18 mouse cellular contexts compared by ENCODE assay signal in genomic region chr13:25808564-25809253, GRCm38 (mm10).
DNase-seq lines count a peak whose midpoint lies in the region; ATAC-seq and TF ChIP-seq lines count a peak whose summit lies in the region.
"Had no signal": no experiment of that assay in that cellular context is flagged by ENCODE, and none has a peak within 500 bp of the region (broad histone marks: within the 10 kb centered on the region; RNA-seq: fewer than 3 reads in every experiment).

No protein-coding gene starts in this region.

- peak; percentile 50; the same call in 1 of the 2 replicates for ATAC-seq in heart, embryonic 14.5 days (ENCODE audit: insufficient number of reproducible peaks, insufficient read depth, low FRiP score, low read depth)
- ATAC-seq: activated CD4-positive, CD25-positive, alpha-beta regulatory T cell, adult 4 months; forebrain, embryonic 15.5 days; Patski had no signal

- 43% methylated on average over 2 of the region's 2 CpGs for WGBS in heart, embryonic 10.5 days
- WGBS in heart, embryonic 14.5 days, result 25% methylated on average over 2 of the region's 2 CpGs
- WGBS in heart, adult 2 months, result 25% methylated on average over 2 of the region's 2 CpGs

- no peak for DNase-seq in heart, embryonic 10.5 days (ENCODE audit: low spot score)
- DNase-seq in heart, postnatal 36 days, result no peak
- no peak for DNase-seq in heart, postnatal 25 days (ENCODE audit: low spot score)
- peak; percentile 6 to 8 for DNase-seq in heart, postnatal 10 days
- DNase-seq in heart, adult 2 months, result no peak
- DNase-seq: adrenal gland, postnatal 14 days; cerebellum, adult 11-12 months; cerebellum, adult 9-10 months; cerebellum, postnatal 25 days; gastrocnemius, postnatal 14 days; kidney, adult 11 months had no signal

- peak overlapping the region; percentile 70; the same call in 1 of the 2 replicates for H3K27ac ChIP-seq in heart, embryonic 10.5 days
- H3K27ac ChIP-seq in heart, embryonic 14.5 days (replicated peaks in 1 of 2; ENCODE audit: control insufficient read depth in 1 of 2, insufficient read depth in 1 of 2, low read depth in 2 of 2, low read length in 2 of 2), result peak overlapping the region; percentile 19 to 48
- no peak overlapping the region for H3K27ac ChIP-seq in heart, adult 2 months
- H3K27ac ChIP-seq: embryonic facial prominence, embryonic 12.5 days; forebrain, embryonic 15.5 days; hindbrain, embryonic 15.5 days had no signal

- H3K4me1 ChIP-seq in heart, embryonic 10.5 days, result peaks cover 9% of the 10 kb centered on the region; the same call in 1 of the 2 replicates
- H3K4me1 ChIP-seq in heart, embryonic 14.5 days (ENCODE audit: control insufficient read depth in 2 of 2, insufficient read depth in 2 of 2, low read length in 2 of 2), result peaks cover 0 to 4% of the 10 kb centered on the region in 2 experiments; a peak in 1 of 4 replicates
- no peaks in the 10 kb centered on the region; the same call in 1 of the 2 replicates for H3K4me1 ChIP-seq in heart, adult 2 months (ENCODE audit: control insufficient read depth, insufficient read depth, low read length)
- H3K4me1 ChIP-seq: embryonic facial prominence, embryonic 12.5 days; forebrain, embryonic 15.5 days; hindbrain, embryonic 15.5 days had no signal

- no peak for TF ChIP-seq EP300 in heart, adult 2 months (IDR thresholded peaks at IDR 0.05; ENCODE audit: insufficient read depth, low read depth, low read length)

- no peak for TF ChIP-seq CTCF in heart, adult 2 months (IDR thresholded peaks at IDR 0.05)

- intact Hi-C loops in heart, postnatal 36 days (cut with DNase I), result no loop called here
- intact Hi-C loops in heart, postnatal 25 days (cut with DNase I), result no loop called here
- intact Hi-C loops in heart, postnatal 10 days (cut with DNase I), result no loop called here
- intact Hi-C loops in heart, adult 2 months (cut with DNase I), result no loop called here

- H3ac ChIP-seq in myocyte (ENCODE audit: control insufficient read depth, insufficient read length), result no peak overlapping the region

- peak overlapping the region; percentile 8 for H3K4me2 ChIP-seq in heart, embryonic 14.5 days (ENCODE audit: low read length)
- peak overlapping the region; percentile 12 for H3K4me2 ChIP-seq in myocyte (ENCODE audit: low read depth)
- H3K4me2 ChIP-seq: embryonic facial prominence, embryonic 12.5 days; forebrain, embryonic 15.5 days; hindbrain, embryonic 15.5 days had no signal

- H3K27me3 ChIP-seq in heart, embryonic 10.5 days (ENCODE audit: insufficient read depth, poor library complexity, severe bottlenecking), result no peaks in the 10 kb centered on the region
- no peaks in the 10 kb centered on the region for H3K27me3 ChIP-seq in heart, embryonic 14.5 days (ENCODE audit: control insufficient read depth, insufficient read depth, low read length)
- H3K27me3 ChIP-seq in heart, adult 2 months (ENCODE audit: control insufficient read depth, insufficient read depth, low read length), result no peaks in the 10 kb centered on the region
- H3K27me3 ChIP-seq in myocyte (ENCODE audit: control insufficient read depth, insufficient read depth, insufficient read length), result no peaks in the 10 kb centered on the region
- H3K27me3 ChIP-seq: embryonic facial prominence, embryonic 12.5 days; forebrain, embryonic 15.5 days; hindbrain, embryonic 15.5 days; Patski had no signal

- no peak for TF ChIP-seq POLR2A in heart, adult 2 months (IDR thresholded peaks at IDR 0.05; ENCODE audit: insufficient read depth, low read depth, low read length)
- no peak for TF ChIP-seq POLR2A in myocyte (IDR thresholded peaks at IDR 0.05; ENCODE audit: insufficient read length, low read depth)

- H3K36me3 ChIP-seq in heart, embryonic 10.5 days, result no peaks in the 10 kb centered on the region
- no peaks in the 10 kb centered on the region for H3K36me3 ChIP-seq in heart, embryonic 14.5 days (ENCODE audit: control insufficient read depth, insufficient read depth, low read length)
- H3K36me3 ChIP-seq in heart, adult 2 months (ENCODE audit: control insufficient read depth, insufficient read depth, low read length), result no peaks in the 10 kb centered on the region; the same call in 1 of the 2 replicates
- H3K36me3 ChIP-seq in myocyte (ENCODE audit: control insufficient read depth, insufficient read depth), result no peaks in the 10 kb centered on the region
- H3K36me3 ChIP-seq: embryonic facial prominence, embryonic 12.5 days; forebrain, embryonic 15.5 days; hindbrain, embryonic 15.5 days had no signal

- no peaks in the 10 kb centered on the region for H3K9me3 ChIP-seq in heart, embryonic 10.5 days
- no peaks in the 10 kb centered on the region for H3K9me3 ChIP-seq in heart, embryonic 14.5 days (ENCODE audit: control insufficient read depth, low read length)
- H3K9me3 ChIP-seq: embryonic facial prominence, embryonic 12.5 days; forebrain, embryonic 15.5 days; hindbrain, embryonic 15.5 days had no signal

- H3K9ac ChIP-seq in heart, embryonic 14.5 days (ENCODE audit: low read length), result no peak overlapping the region
- H3K9ac ChIP-seq in heart, adult 2 months (ENCODE audit: low read depth, low read length), result no peak overlapping the region
- H3K9ac ChIP-seq: embryonic facial prominence, embryonic 12.5 days; forebrain, embryonic 15.5 days; hindbrain, embryonic 15.5 days had no signal

- H3K4me3 ChIP-seq in heart, embryonic 10.5 days, result no peak overlapping the region
- no peak overlapping the region for H3K4me3 ChIP-seq in heart, embryonic 14.5 days (ENCODE audit: control insufficient read depth in 1 of 2, insufficient read depth in 1 of 2, low read depth in 1 of 2, low read length in 2 of 2)
- H3K4me3 ChIP-seq in heart, adult 2 months, result no peak overlapping the region
- no peak overlapping the region for H3K4me3 ChIP-seq in myocyte
- H3K4me3 ChIP-seq: embryonic facial prominence, embryonic 12.5 days; forebrain, embryonic 15.5 days; hindbrain, embryonic 15.5 days had no signal

- no peaks in the 10 kb centered on the region for H3K79me2 ChIP-seq in heart, adult 2 months (replicated peaks; ENCODE audit: control insufficient read depth, insufficient read depth, low read length)
- no peaks in the 10 kb centered on the region for H3K79me2 ChIP-seq in myocyte (ENCODE audit: control insufficient read depth, insufficient read depth)

TF ChIP-seq in myocyte, 11 proteins besides CTCF, POLR2A, EP300 and RAD21:
- TF ChIP-seq MYOD1 (IDR thresholded peaks at IDR 0.05; ENCODE audit: control insufficient read depth in 1 of 3, insufficient read length in 2 of 3, low read depth in 2 of 3) (no peak), MAX (IDR thresholded peaks at IDR 0.05; ENCODE audit: low read depth) (no peak), E2F4 (IDR thresholded peaks at IDR 0.05; ENCODE audit: insufficient read depth) (no peak)

Comparison
In these comparisons a context has a peak if more than half of its experiments do, and no peak if none do; other contexts are left out.
1. DNase-seq: peak in heart, postnatal 10 days (2 of 2); none in heart, embryonic 10.5 days (single experiment), heart, postnatal 36 days (0 of 2), heart, postnatal 25 days (single experiment) and heart, adult 2 months (0 of 2).